Mouse (Mus musculus): Measurements from ENCODE around the gene Rfxank.

The Rfxank gene

GRCm38 (mm10) chr8:70110451-70110850 lies 28.5 kb downstream of the Rfxank start:
- DNase-seq (ENCODE audit: low read depth, low spot score), result no peak

GRCm38 (mm10) chr8:70104922-70105321 lies 34.0 kb downstream of the Rfxank start:
- no peak for DNase-seq (ENCODE audit: low read depth, low spot score)

- DNase-seq (ENCODE audit: low read depth, low spot score), result peak; percentile 75
Measured at GRCm38 (mm10) chr8:70104506-70104905, 34.4 kb downstream of the Rfxank start.

GRCm38 (mm10) chr8:70100241-70100640 lies 38.7 kb downstream of the Rfxank start:
- DNase-seq (ENCODE audit: low read depth, low spot score), result no peak

- DNase-seq (ENCODE audit: low read depth, low spot score), result no peak
Measured at GRCm38 (mm10) chr8:70099276-70099675, 39.7 kb downstream of the Rfxank start.

GRCm38 (mm10) chr8:70092786-70093185 lies 46.2 kb downstream of the Rfxank start:
- DNase-seq (ENCODE audit: low read depth, low spot score), result no peak

- peak; percentile 75 for DNase-seq (ENCODE audit: low read depth, low spot score)
Measured at GRCm38 (mm10) chr8:70089296-70089960, 49.5 kb downstream of the Rfxank start.

GRCm38 (mm10) chr8:70087836-70088650 lies 50.9 kb downstream of the Rfxank start:
- peak; percentile 70 for DNase-seq (ENCODE audit: low read depth, low spot score)

- DNase-seq (ENCODE audit: low read depth, low spot score), result peak; percentile 73
Measured at GRCm38 (mm10) chr8:70087237-70087636, 51.7 kb downstream of the Rfxank start.

- no peak for DNase-seq (ENCODE audit: low read depth, low spot score)
Measured at GRCm38 (mm10) chr8:70086151-70086550, 52.8 kb downstream of the Rfxank start.

- DNase-seq (ENCODE audit: low read depth, low spot score), result peak; percentile 48
Measured at GRCm38 (mm10) chr8:70084191-70085065, 54.5 kb downstream of the Rfxank start.

GRCm38 (mm10) chr8:70083285-70083684 lies 55.7 kb downstream of the Rfxank start, which contains the start of gene Hapln4:
Hapln4 (plus strand) TSS chr8:70083457.
- peak; percentile 56 for DNase-seq (ENCODE audit: low read depth, low spot score)

GRCm38 (mm10) chr8:70081976-70082375 lies 57.0 kb downstream of the Rfxank start:
- DNase-seq (ENCODE audit: low read depth, low spot score), result no peak
